Mouse (Mus musculus) megakaryocyte, embryonic 14.5 days (primary cell): ENCODE measurements at regions not wholly inside any gene's neighbourhood (a gene's known extent, or its start where the extent isn't known, plus 50 kb on each side); places are given as distances from the start of the nearest gene placed in this dataset.
A peak's percentile ranks its signal among the peaks of the same experiment; 100 is the strongest.

Source experiments
- H3K27me3 ChIP-seq: replicated peaks from 2 replicates; pipeline ENCODE3; 2012; ENCODE audit warnings: inconsistent platforms
- H3K36me3 ChIP-seq: replicated peaks from 2 replicates; pipeline ENCODE3; 2012; ENCODE audit warnings: low read length, inconsistent platforms, mixed read lengths
- H3K4me1 ChIP-seq: 2 replicates; pipeline ENCODE4 v1.6.1; 2012; ENCODE audit warnings: inconsistent platforms
- H3K4me3 ChIP-seq: replicated peaks from 2 replicates; pipeline ENCODE3; 2012; ENCODE audit warnings: moderate library complexity, mild to moderate bottlenecking, inconsistent platforms
- H3K9me3 ChIP-seq: 2 replicates; pipeline ENCODE4 v1.6.1; 2012; ENCODE audit warnings: inconsistent platforms
- FLI1 ChIP-seq: IDR thresholded peaks from 2 replicates; pipeline ENCODE4 v1.6.1; 2012; ENCODE audit warnings: low read length, inconsistent platforms, mixed read lengths
- GATA1 ChIP-seq: IDR thresholded peaks from 3 replicates; pipeline ENCODE4 v1.6.1; 2012; ENCODE audit warnings: mixed read lengths, low read length, inconsistent platforms, borderline replicate concordance

DNA sequence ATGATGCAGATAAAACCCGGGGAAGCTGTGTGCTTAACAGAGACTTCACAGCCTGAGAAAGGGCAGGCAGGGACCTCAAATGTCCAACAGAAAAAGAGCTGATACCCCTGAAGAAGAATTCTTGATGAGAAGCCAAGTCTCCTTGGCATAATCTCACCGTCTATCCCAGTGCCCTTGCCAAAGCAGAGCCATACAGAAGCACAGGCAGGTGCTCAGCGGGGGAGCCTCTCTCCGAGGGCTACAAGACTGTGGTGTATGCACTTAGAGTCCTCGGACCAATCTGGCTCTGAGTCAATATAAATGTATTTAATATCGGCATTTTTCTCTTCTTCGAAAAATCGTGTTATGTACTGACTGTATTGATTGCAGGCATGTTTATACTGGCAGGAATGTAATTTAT, 186.3 kb downstream of the Cbln1 start:
- H3K4me3 ChIP-seq, result no peak overlapping the region
- no peak for TF ChIP-seq GATA1
- TF ChIP-seq FLI1, result no peak
- H3K4me1 ChIP-seq, result no peaks in the 10 kb centered on the region
- H3K27me3 ChIP-seq, result no peaks in the 10 kb centered on the region
- peaks cover 3% of the 10 kb centered on the region; the same call in 1 of the 2 replicates for H3K9me3 ChIP-seq
- no peaks in the 10 kb centered on the region for H3K36me3 ChIP-seq

DNA sequence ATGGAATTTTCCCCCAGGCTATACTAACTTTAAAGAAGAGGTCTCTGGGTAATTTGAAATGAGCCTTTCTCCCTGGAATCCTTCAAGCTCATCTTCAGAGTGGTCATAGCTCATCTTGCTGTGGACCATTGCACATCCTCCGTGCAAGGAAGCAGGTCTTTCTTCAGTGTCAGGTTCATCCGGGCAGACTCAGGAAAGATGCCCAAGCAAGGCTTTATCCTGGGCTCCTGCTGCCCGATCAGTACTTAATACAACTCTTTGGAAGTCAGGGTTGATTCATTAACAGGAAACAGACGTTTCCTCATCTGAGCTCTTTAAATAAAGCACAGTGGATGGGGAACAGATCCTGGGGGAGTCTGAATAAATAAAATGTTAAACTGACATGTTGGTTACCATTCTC, 188.1 kb downstream of the Cbln1 start:
- no peaks in the 10 kb centered on the region for H3K27me3 ChIP-seq
- no peaks in the 10 kb centered on the region for H3K36me3 ChIP-seq
- H3K4me3 ChIP-seq, result no peak overlapping the region
- H3K4me1 ChIP-seq, result no peaks in the 10 kb centered on the region
- TF ChIP-seq GATA1 (no peak), FLI1 (no peak)
- peaks cover 3% of the 10 kb centered on the region; the same call in 1 of the 2 replicates for H3K9me3 ChIP-seq

DNA sequence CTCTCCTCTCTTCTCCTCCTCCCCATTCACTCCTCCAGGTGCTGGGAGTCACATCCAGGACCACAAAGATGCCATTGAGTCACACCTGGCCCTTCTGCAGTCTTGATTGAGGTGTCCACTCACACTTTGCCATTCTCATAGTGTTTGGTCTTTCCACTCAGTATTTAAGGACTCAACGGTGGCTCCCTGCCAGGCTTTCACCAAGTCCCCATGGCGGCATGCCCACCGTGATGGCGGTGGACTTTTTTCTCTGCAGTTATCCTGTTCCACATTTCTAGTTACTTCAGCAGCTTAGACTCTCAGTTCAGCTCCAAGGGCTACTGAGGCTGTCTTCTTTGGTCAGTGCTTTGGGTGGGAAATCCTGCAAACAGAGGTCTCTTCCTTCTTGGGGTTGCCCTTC, 189.9 kb downstream of the Cbln1 start:
- H3K27me3 ChIP-seq, result no peaks in the 10 kb centered on the region
- H3K4me1 ChIP-seq, result no peaks in the 10 kb centered on the region
- no peaks in the 10 kb centered on the region for H3K36me3 ChIP-seq
- TF ChIP-seq FLI1, result no peak
- TF ChIP-seq GATA1, result no peak
- H3K9me3 ChIP-seq, result peaks cover 3% of the 10 kb centered on the region; the same call in 1 of the 2 replicates
- no peak overlapping the region for H3K4me3 ChIP-seq

DNA sequence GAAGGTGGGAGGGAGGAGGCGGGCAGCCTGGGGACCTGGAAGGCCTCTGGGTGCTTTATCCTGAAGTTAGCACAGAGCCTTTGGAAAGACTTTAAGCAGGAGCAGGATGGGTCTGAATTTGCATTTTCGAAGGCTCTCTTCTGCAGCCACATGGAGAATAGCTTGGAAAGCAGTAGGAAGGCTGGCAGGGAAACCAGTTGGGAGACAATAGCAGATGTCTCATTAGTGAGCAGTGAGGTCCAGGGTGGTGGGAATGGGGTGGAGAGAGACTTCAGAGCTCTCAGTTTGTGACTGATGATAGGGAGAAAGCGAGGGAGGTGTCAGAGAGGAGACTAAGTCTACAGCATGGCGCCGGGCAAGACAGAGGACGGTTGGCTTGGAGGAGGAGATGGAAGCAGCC, 199.1 kb downstream of the Cbln1 start:
- Histone ChIP-seq H3K9me3 (peaks cover 17% of the 10 kb centered on the region; the same call in 1 of the 2 replicates), H3K4me1 (no peaks in the 10 kb centered on the region), H3K4me3 (no peak overlapping the region), H3K27me3 (no peaks in the 10 kb centered on the region), H3K36me3 (no peaks in the 10 kb centered on the region)
- TF ChIP-seq GATA1, result no peak
- TF ChIP-seq FLI1, result no peak

DNA sequence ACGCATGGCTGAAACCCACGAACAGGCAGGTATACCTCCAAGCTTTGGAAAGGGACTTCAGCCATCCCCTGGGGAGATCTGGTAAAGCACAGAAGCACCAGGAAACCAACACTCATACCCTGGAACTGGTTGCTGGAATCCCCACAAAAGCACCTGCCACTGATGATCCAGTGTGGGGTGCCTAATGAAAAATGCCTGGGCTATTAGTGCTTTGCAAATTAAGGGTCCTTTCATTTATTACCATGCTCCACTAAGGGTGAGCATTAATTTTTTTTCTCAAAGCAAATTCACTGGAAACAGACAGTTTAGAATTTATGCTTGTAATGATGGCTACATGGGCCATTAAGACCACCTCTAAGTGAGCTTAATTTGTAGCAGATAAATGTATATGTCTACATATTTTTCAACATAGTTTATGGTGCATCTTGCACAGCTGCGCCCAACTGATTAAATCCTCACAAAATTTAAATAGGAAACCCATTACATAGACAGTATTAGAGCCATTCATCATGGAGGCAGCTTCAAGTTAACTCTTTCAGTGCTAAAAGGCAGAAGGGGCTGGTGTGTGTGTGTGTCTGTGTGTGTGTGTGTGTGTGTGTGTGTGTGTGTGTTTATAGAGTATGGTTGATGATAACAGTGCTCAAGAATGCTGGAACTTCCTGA, 201.8 kb downstream of the Cbln1 start:
- no peak for TF ChIP-seq GATA1
- no peak for TF ChIP-seq FLI1
- no peaks in the 10 kb centered on the region for H3K27me3 ChIP-seq
- H3K4me1 ChIP-seq, result no peaks in the 10 kb centered on the region
- H3K4me3 ChIP-seq, result no peak overlapping the region
- peaks cover 11% of the 10 kb centered on the region; the same call in 1 of the 2 replicates for H3K9me3 ChIP-seq
- H3K36me3 ChIP-seq, result no peaks in the 10 kb centered on the region

DNA sequence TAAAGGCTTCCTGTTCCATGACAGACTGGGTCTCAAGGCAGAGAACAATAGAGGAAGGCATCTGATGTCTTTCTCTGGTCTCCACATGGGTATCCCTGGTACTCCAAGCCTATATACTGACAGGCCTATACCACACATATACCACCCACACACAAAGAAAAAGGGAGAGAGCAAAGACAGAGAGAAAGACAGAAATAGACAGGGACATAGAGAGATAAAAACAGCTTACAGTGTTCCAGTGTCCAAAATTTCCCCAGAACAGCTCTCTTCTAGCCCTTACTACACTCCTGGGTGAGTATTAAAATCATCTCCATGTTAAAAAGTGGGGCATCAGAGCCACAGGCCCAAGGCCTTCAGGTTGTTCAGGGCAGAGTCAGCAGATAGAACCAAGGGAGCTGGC, 204.2 kb downstream of the Cbln1 start:
- TF ChIP-seq FLI1, result no peak
- no peak for TF ChIP-seq GATA1
- Histone ChIP-seq H3K27me3 (no peaks in the 10 kb centered on the region), H3K4me3 (no peak overlapping the region), H3K4me1 (no peaks in the 10 kb centered on the region), H3K9me3 (no peaks in the 10 kb centered on the region), H3K36me3 (no peaks in the 10 kb centered on the region)

DNA sequence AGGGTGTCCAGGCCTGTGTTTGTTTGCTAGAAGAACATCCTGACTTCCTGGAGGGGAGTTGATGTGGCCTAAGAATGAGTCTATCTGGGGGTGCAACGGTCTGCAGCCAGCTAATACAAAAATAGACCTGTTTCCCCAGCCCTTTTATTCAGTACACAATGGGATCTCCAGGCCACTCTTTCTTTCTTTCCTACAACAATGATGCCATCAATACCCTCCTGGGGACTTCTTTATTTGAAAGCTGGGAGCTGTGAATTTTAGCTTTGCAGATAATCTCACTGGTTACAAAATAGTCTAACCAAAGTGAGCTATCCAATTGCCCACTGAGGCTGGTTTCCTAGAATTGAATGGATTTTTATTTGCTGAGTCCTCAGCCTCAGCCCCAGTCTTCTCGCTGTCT, 207.4 kb downstream of the Cbln1 start:
- no peaks in the 10 kb centered on the region for H3K4me1 ChIP-seq

DNA sequence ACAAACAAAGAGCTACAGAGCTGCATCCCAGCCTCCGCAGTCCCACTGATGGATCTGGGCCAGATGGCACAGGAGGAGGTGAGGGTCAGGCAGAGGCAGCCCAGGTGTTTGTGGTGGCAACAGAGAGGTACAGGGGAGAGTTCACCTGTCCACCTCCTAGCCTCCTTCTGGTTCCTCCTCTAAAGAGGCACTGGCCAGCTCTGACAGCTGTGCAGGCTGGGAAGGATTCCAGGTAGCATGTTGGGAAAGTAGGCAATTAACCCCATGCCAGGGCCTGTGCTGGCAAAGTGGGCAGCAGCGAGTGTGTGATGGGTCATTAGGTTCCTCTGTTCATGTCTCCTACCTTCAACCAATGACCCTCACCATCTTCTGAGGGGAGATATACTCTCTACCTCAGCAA, 212.1 kb downstream of the Cbln1 start:
- peaks cover 9% of the 10 kb centered on the region; the same call in 1 of the 2 replicates for H3K9me3 ChIP-seq

More for the DNA sequence above, 207.4 kb downstream of the Cbln1 start:
- H3K9me3 ChIP-seq, result peaks cover 5% of the 10 kb centered on the region; the same call in 1 of the 2 replicates
- no peaks in the 10 kb centered on the region for H3K36me3 ChIP-seq
- no peak overlapping the region for H3K4me3 ChIP-seq
- H3K27me3 ChIP-seq, result no peaks in the 10 kb centered on the region
- TF ChIP-seq GATA1 (no peak), FLI1 (no peak)

DNA sequence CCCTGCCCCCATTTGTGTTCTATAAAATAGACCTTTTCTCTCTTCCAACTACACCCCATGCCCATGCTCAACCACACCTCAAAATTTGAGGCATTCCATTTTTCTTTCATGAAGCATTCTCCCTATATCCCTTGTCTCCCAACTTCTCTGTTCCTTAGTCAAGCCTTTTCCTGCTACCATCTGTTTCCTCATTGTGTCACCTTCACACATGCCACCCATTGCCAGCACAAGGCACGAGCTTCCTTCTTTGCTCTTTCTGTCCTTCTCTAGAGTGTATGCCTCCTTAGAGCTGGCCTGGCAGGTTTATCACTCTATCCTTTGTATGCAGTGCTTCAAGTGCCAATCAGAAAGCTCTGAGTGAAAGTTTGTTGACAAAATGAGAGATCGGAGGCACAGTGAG, 229.7 kb downstream of the Cbln1 start:
- no peaks in the 10 kb centered on the region for H3K27me3 ChIP-seq
- H3K4me3 ChIP-seq, result no peak overlapping the region
- no peaks in the 10 kb centered on the region for H3K9me3 ChIP-seq
- H3K4me1 ChIP-seq, result no peaks in the 10 kb centered on the region
- TF ChIP-seq FLI1, result no peak
- TF ChIP-seq GATA1, result no peak
- no peaks in the 10 kb centered on the region for H3K36me3 ChIP-seq

More for the DNA sequence above, 212.1 kb downstream of the Cbln1 start:
- H3K4me3 ChIP-seq, result peak overlapping the region; percentile 28
- TF ChIP-seq GATA1 (no peak), FLI1 (no peak)
- H3K36me3 ChIP-seq, result no peaks in the 10 kb centered on the region
- H3K4me1 ChIP-seq, result no peaks in the 10 kb centered on the region
- H3K27me3 ChIP-seq, result no peaks in the 10 kb centered on the region

DNA sequence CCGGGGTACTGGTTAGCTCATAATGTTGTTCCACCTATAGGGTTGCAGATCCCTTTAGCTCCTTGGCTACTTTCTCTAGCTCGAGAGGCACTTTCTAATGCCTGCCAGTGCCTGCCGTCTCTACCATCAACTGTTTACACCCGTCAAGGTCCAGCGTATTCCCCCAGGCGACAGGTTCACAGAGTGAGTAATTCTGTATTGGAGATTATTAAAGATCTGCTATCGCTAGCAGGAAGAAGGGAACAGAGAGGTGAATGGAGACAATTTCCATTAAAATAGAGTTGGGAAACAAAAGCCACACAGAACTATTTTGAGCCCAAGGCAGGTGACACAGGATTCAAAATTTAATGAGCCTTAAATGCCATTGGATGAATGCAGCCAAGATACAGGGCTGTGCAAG, 235.2 kb downstream of the Cbln1 start:
- Histone ChIP-seq H3K27me3 (no peaks in the 10 kb centered on the region), H3K4me1 (no peaks in the 10 kb centered on the region), H3K9me3 (no peaks in the 10 kb centered on the region), H3K4me3 (no peak overlapping the region), H3K36me3 (no peaks in the 10 kb centered on the region)
- TF ChIP-seq FLI1 (no peak), GATA1 (no peak)
